Mouse (Mus musculus) intestine, embryonic 15.5 days (tissue): ENCODE results near the gene Pwp2. TPM values are rescaled to one million over a fixed set of nuclear protein-coding genes. Genes with fewer than 3 reads are reported as not detected.
A peak's percentile ranks its signal among the peaks of the same experiment; 100 is the strongest.

Experiments used
- ATAC-seq: fragments of 200-750 bp; cut with Nextera tagmentation; 2 replicates; pipeline ENCODE4 v1.8.0; 2017; ENCODE audit warnings: moderate TSS enrichment, moderate library complexity
- H3K27ac ChIP-seq: fragments of 300-500 bp; sonication (generic); 2 replicates; pipeline ENCODE4 v1.5.1; 2015; ENCODE audit warnings: mild to moderate bottlenecking, inconsistent platforms
- H3K27me3 ChIP-seq: fragments of 300-500 bp; sonication (generic); replicated peaks from 2 replicates; pipeline ENCODE4 v1.6.1; 2015; ENCODE audit warnings: inconsistent platforms
- H3K36me3 ChIP-seq: fragments of 300-500 bp; sonication (generic); 2 replicates; pipeline ENCODE4 v1.6.1; 2015; ENCODE audit warnings: inconsistent platforms
- H3K4me1 ChIP-seq: fragments of 300-500 bp; sonication (generic); replicated peaks from 2 replicates; pipeline ENCODE4 v1.6.1; 2015; ENCODE audit warnings: inconsistent platforms
- H3K4me2 ChIP-seq: fragments of 300-500 bp; sonication (generic); replicated peaks from 2 replicates; pipeline ENCODE4 v1.6.1; 2015; ENCODE audit warnings: mild to moderate bottlenecking, inconsistent platforms
- H3K4me3 ChIP-seq: fragments of 300-500 bp; sonication (generic); replicated peaks from 2 replicates; pipeline ENCODE4 v1.5.1; 2015; ENCODE audit warnings: inconsistent platforms
- H3K9ac ChIP-seq: fragments of 300-500 bp; sonication (generic); 2 replicates; pipeline ENCODE4 v1.6.1; 2015; ENCODE audit warnings: inconsistent platforms
- H3K9me3 ChIP-seq: fragments of 300-500 bp; sonication (generic); 2 replicates; pipeline ENCODE4 v1.6.1; 2016; ENCODE audit warnings: inconsistent platforms
- WGBS: fragments of 180-500 bp; shearing (Covaris S2); methylation state at CpG from one replicate; pipeline ENCODE4 v1.1.7; 2015; 5-methylcytosine and 5-hydroxymethylcytosine counted together
- polyA plus RNA-seq: library from polyadenylated mRNA; unstranded; fragments of >200 nt; fragmentation: Nextera tagmentation; extraction: Ambion mirVana; gene quantifications from 2 replicates; pipeline ENCODE4 v1.2.1, GENCODE M21; 2015

The Pwp2 gene
- polyA plus RNA-seq, 1 experiment from 2014 or later, result 17.7 TPM

DNA sequence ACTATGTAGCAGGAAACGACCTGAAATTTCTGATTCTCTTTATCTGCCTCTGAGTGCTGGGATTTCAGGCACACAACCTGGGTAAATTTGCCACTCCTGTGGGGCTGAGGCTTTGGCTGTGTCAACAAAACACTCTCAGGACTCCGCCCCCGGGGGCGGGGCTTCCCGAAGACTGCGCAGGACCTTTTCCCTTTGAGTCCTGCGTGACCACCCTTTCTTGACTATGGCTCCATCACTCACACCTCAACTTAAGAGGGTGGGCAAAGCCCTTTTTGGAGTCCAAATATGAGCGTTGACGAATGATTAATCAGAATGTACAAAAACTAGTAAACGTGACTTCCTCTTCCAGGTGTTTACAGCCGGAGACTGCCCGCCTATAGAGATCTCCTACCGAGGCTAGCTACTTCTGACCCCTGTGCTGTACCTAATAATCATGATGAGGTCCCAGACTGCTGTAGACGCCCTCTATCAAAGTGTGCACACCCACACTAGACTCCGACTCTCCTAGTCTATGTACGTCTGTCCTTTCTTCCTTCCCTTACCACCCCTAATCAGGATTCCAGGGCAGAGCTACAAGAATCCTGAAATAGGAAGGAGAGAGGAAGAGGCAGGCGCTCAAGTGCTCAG, 25.6 kb downstream of the Pwp2 start:
- Histone ChIP-seq H3K9me3 (no peaks in the 10 kb centered on the region), H3K4me3 (peak overlapping the region; percentile 12), H3K27me3 (no peaks in the 10 kb centered on the region), H3K9ac (no peak overlapping the region), H3K36me3 (0 out of 2 replicates have a peak, but pooled peaks cover 10% of the 10 kb centered on the region), H3K27ac (peak overlapping the region; percentile 64), H3K4me1 (peaks cover 7% of the 10 kb centered on the region), H3K4me2 (peak overlapping the region; percentile 54)
- WGBS, result 11% methylated on average over 17 of the region's 17 CpGs
- ATAC-seq, result peak; percentile 75

DNA sequence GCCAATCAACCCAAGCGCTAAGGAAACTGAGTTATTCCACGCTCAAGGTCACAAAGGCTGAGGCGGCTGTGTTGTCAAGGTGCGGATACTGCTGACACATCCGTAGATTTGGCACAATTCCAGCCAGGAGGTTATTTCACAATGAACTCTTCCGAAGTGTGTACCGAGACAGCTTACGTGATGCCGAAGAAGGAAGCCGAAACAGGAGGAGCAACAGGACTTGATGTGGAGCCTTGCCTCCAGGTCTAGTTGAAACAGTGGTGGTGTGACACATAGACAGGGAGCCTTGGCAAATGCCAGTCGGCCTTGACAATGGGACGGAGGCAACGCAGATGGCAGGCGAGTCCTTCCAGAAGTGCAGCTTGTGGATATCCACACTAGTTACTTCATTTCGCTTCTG, 26.9 kb downstream of the Pwp2 start:
- no peak overlapping the region for H3K4me3 ChIP-seq
- no peaks in the 10 kb centered on the region for H3K27me3 ChIP-seq
- no peak overlapping the region for H3K9ac ChIP-seq
- no peak overlapping the region for H3K4me2 ChIP-seq
- 0 out of 2 replicates have a peak, but pooled peaks cover 10% of the 10 kb centered on the region for H3K36me3 ChIP-seq
- no peak for ATAC-seq
- 63% methylated on average over 15 of the region's 15 CpGs for WGBS
- no peak overlapping the region for H3K27ac ChIP-seq
- H3K9me3 ChIP-seq, result no peaks in the 10 kb centered on the region
- peaks cover 7% of the 10 kb centered on the region for H3K4me1 ChIP-seq

DNA sequence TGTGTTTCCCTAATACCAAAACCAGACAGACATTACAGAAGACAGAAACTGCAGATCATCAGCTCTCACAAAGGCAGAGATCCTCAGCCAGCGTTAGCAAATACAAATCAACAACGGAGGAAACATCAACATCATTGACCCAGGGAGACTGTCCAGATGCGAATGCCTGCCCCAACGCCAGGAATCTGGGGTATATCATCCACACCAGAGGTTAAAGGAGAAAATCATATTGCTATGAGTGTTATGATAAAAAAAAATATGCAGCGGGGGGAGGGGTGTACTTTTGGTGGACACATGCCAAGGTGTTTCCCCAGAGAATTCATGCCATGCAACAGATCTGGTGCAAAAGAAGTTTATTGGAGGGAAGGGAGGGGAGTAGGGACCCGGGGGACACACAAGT, 28.0 kb downstream of the Pwp2 start:
- H3K27ac ChIP-seq, result no peak overlapping the region
- H3K9ac ChIP-seq, result no peak overlapping the region
- no peaks in the 10 kb centered on the region for H3K9me3 ChIP-seq
- H3K4me3 ChIP-seq, result no peak overlapping the region
- H3K4me2 ChIP-seq, result no peak overlapping the region
- 45% methylated on average over 6 of the region's 6 CpGs for WGBS
- no peak for ATAC-seq
- H3K27me3 ChIP-seq, result no peaks in the 10 kb centered on the region
- H3K4me1 ChIP-seq, result peaks cover 7% of the 10 kb centered on the region
- H3K36me3 ChIP-seq, result no peaks in the 10 kb centered on the region

- Histone ChIP-seq H3K9ac (no peak overlapping the region), H3K9me3 (no peaks in the 10 kb centered on the region), H3K27ac (0 out of 2 replicates have a peak overlapping the region, but pooled peaks have one; percentile 77), H3K4me3 (no peak overlapping the region), H3K27me3 (no peaks in the 10 kb centered on the region; the same call in 1 of the 2 replicates), H3K36me3 (no peaks in the 10 kb centered on the region), H3K4me2 (no peak overlapping the region), H3K4me1 (peaks cover 13% of the 10 kb centered on the region)
- peak; percentile 2; the same call in 1 of the 2 replicates for ATAC-seq
- 60% methylated on average over 10 of the region's 10 CpGs for WGBS
Measured at GRCm38 (mm10) chr10:78148834-78149766, 35.8 kb downstream of the Pwp2 start.

DNA sequence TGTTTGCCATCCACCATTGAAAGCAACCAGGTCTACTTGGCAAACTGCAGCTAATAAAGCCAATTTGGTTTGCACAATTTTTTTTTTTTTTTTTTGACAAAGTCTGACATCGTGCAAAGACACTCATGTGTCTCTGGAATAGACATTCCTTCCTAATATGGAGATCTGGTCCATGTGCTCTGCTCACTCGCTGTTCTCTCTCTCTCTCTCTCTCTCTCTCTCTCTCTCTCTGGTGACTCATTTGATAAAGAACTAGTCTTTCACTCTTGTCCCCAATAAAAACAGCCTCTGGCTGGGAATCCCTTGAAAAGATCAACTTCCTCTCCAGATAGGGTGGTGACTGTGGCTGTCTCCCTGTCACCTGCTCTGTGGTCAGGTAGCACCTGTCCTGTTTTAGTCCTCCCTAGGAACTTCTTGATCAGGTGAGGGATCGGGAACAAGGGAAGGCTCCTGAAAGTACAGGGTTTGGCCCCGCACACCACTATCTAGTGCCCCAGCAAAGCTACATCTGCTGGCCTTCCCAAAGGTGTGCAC, 37.0 kb downstream of the Pwp2 start:
- no peak overlapping the region for H3K4me2 ChIP-seq
- H3K4me3 ChIP-seq, result no peak overlapping the region
- no peaks in the 10 kb centered on the region for H3K9me3 ChIP-seq
- peaks cover 16% of the 10 kb centered on the region for H3K4me1 ChIP-seq
- WGBS, result 54% methylated on average over 4 of the region's 4 CpGs
- no peaks in the 10 kb centered on the region for H3K36me3 ChIP-seq
- peak overlapping the region; percentile 77 for H3K27ac ChIP-seq
- ATAC-seq, result peak; percentile 74
- no peaks in the 10 kb centered on the region; the same call in 1 of the 2 replicates for H3K27me3 ChIP-seq
- H3K9ac ChIP-seq, result no peak overlapping the region

DNA sequence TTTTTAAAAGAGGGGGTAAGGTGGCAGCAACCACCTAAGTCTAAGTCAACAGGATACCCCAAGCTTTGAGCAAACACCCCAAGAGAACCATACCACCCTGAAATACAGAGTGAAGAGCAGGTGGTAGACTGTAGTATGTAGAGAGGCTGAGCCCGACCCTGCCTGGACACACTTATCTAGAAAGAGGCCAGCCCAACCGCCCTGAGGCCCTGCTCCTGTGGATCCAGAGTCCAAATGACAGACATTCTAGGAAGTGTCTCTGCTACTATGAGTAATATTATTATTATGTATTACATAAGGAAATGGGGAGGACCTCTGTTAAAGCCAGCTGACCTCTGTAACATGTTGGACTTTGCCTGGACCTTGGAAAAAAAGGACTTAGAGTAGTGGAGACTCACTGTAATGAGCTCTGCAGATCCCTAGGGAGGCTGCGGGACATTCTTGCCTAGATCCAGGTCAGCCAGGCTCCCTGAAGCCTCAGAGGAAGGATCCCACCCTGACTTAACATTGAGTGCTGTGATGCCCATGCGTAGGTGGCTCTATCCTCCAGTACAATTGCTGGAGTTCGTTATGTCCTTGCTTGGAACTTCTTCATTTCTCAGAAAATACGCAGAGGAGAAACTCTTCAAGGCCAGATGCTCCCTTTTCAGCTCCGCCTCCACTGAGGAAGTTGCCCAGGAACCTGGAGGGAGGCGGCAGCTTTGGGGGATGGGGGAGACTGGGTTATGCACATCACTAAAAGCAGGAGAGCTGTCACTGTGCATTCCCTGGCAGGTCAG, 41.0 kb downstream of the Pwp2 start:
- H3K4me2 ChIP-seq, result 0 out of 2 replicates have a peak overlapping the region, but pooled peaks have one; percentile 34
- H3K27me3 ChIP-seq, result no peaks in the 10 kb centered on the region; the same call in 1 of the 2 replicates
- no peak overlapping the region for H3K4me3 ChIP-seq
- 40% methylated on average over 8 of the region's 8 CpGs for WGBS
- no peaks in the 10 kb centered on the region for H3K9me3 ChIP-seq
- no peak overlapping the region for H3K9ac ChIP-seq
- peak; percentile 86 for ATAC-seq
- H3K4me1 ChIP-seq, result peaks cover 25% of the 10 kb centered on the region
- H3K36me3 ChIP-seq, result no peaks in the 10 kb centered on the region
- peak overlapping the region; percentile 77 for H3K27ac ChIP-seq

- H3K9ac ChIP-seq, result no peak overlapping the region
- no peak for ATAC-seq
- WGBS, result 75% methylated on average over 3 of the region's 3 CpGs
- no peak overlapping the region for H3K27ac ChIP-seq
- no peak overlapping the region for H3K4me2 ChIP-seq
- H3K36me3 ChIP-seq, result no peaks in the 10 kb centered on the region
- no peak overlapping the region for H3K4me3 ChIP-seq
- peaks cover 28% of the 10 kb centered on the region for H3K4me1 ChIP-seq
- no peaks in the 10 kb centered on the region for H3K9me3 ChIP-seq
- H3K27me3 ChIP-seq, result no peaks in the 10 kb centered on the region; the same call in 1 of the 2 replicates
Measured at GRCm38 (mm10) chr10:78140843-78141242, 44.1 kb downstream of the Pwp2 start.

DNA sequence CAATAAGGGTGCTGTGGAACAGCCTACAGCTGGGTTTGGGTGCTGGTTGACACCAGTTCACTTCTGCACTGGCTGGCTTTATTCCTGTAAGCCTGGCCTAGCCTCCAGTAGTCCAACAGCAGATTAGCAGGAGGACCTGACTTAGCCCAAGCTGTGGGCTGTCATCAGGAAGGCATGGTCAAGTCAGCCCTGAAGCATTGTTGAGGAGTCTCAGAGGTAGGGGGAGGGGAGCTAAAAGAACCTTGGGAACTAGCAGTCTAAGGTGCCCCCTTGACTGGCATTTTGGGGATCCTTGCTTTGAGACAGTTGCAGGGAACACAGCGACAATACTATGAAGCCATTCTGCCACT, 44.7 kb downstream of the Pwp2 start:
- Histone ChIP-seq H3K27me3 (no peaks in the 10 kb centered on the region; the same call in 1 of the 2 replicates), H3K4me2 (no peak overlapping the region), H3K27ac (no peak overlapping the region), H3K4me3 (no peak overlapping the region), H3K4me1 (peaks cover 33% of the 10 kb centered on the region), H3K36me3 (no peaks in the 10 kb centered on the region), H3K9me3 (no peaks in the 10 kb centered on the region), H3K9ac (no peak overlapping the region)
- no peak for ATAC-seq
- 97% methylated on average over 1 of the region's 1 CpGs for WGBS

- peak overlapping the region; percentile 81 for H3K27ac ChIP-seq
- peaks cover 38% of the 10 kb centered on the region for H3K4me1 ChIP-seq
- H3K9ac ChIP-seq, result no peak overlapping the region
- 64% methylated on average over 11 of the region's 11 CpGs for WGBS
- ATAC-seq, result no peak
- H3K36me3 ChIP-seq, result no peaks in the 10 kb centered on the region
- H3K9me3 ChIP-seq, result no peaks in the 10 kb centered on the region
- H3K4me2 ChIP-seq, result no peak overlapping the region
- no peak overlapping the region for H3K4me3 ChIP-seq
- H3K27me3 ChIP-seq, result no peaks in the 10 kb centered on the region; the same call in 1 of the 2 replicates
Measured at GRCm38 (mm10) chr10:78139572-78140250, 45.2 kb downstream of the Pwp2 start.

DNA sequence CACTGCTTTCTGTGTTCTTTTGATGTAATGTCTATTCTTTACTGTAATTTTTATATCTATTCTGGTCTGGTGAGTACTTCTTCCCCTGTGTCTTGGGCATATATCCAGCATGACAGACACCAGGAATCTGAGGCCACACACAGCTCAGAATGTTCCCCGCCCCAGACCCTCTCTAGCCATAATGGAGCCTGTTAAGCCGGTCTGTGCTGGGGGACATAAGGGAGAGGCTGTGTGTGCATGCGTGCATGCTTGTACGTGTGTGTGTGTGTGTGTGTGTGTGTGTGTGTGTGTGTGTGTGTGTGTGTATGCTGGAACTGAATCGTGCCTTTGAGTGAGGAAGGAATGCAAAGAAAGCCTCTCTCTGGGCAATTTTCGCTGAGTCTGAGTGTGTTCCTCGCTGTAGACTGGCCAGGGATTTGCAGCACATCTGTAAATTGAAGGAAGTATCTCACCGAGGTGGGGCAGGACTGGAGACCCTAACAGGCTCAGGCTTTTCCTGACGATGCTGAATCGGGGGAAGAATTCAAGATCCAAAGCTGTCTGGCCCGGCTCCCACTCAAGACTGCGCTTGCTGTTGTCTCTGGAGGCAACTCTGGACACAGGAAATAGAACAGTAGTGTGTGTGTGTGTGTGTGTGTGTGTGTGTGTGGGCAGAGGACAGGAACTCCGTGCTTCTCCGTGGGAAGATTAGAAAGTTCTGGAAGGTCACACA, 46.0 kb downstream of the Pwp2 start:
- ATAC-seq, result peak; percentile 50; the same call in 1 of the 2 replicates
- Histone ChIP-seq H3K9ac (no peak overlapping the region), H3K27ac (peak overlapping the region; percentile 81), H3K4me3 (no peak overlapping the region), H3K4me1 (peaks cover 38% of the 10 kb centered on the region), H3K4me2 (peak overlapping the region; percentile 41), H3K36me3 (no peaks in the 10 kb centered on the region), H3K9me3 (no peaks in the 10 kb centered on the region), H3K27me3 (no peaks in the 10 kb centered on the region)
- WGBS, result 18% methylated on average over 14 of the region's 14 CpGs

DNA sequence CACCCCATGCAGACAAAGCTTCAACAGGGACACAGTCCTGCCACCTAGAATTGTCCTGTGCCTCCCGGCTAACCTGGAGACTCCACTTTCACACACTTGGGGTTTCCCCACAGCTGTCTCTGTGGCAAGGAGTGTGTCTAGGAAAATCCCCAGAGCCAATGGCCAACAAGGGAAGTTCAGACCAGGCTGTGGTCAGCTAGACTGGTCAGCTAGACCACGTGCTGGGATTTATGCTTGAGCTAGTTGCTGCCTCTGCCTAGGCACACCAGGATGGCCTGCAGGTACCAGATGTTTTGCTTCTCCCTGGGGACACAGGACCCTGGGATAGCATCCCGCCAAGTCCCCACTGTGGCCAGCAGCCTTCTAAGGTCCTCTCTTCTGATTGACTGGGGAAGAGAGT, 47.8 kb downstream of the Pwp2 start:
- Histone ChIP-seq H3K9ac (no peak overlapping the region), H3K9me3 (no peaks in the 10 kb centered on the region), H3K4me2 (no peak overlapping the region), H3K4me3 (no peak overlapping the region), H3K36me3 (no peaks in the 10 kb centered on the region), H3K4me1 (peaks cover 40% of the 10 kb centered on the region), H3K27ac (no peak overlapping the region), H3K27me3 (no peaks in the 10 kb centered on the region)
- ATAC-seq, result no peak
- 94% methylated on average over 3 of the region's 3 CpGs for WGBS
